Mouse (Mus musculus) ovary, postnatal 14 days (tissue): ENCODE results near the gene Olfr159.
A peak's percentile ranks its signal among the peaks of the same experiment; 100 is the strongest.
"Not testable (repeated sequence)": the region's sequence is repeated elsewhere in the genome, so short reads cannot be mapped to it uniquely, and the experiment has no call there.

ENCODE experiments used
- DNase-seq: peaks from one replicate; pipeline ENCODE4 v3.0.0; 2022; ENCODE audit warnings: low spot score

Olfr159 gene

GRCm38 (mm10) chr4:43770909-43771308 is at the start of gene Olfr159:
Olfr159 (minus strand) TSS chr4:43771009.
- no peak for DNase-seq

- no peak for DNase-seq
These were observed 28.1 kb upstream of the Olfr159 start for GRCm38 (mm10) chr4:43798936-43799335.

DNA sequence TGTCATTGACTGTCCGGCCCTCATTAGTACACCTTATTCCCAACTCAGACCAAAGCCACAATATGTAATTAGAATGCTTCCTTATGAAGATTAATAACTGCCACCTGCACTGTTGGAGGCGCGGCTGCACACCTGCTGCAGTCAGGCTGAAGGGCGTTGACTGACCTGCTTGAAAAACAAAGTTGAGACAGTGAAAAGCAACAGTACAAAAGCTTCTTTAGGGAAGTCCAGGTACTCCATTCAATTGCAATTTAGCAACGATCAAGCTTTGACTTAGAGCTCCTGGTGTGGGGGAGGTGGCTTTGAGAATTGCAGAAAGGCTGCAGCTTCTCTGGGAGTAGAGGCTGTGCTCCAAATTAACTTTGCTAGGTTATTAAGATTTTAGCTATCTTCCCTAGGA is 25.0 kb upstream of the Olfr159 start:
- DNase-seq: not testable (repeated sequence)

- DNase-seq: no peak
These were observed 24.5 kb upstream of the Olfr159 start for GRCm38 (mm10) chr4:43795296-43795695.

DNA sequence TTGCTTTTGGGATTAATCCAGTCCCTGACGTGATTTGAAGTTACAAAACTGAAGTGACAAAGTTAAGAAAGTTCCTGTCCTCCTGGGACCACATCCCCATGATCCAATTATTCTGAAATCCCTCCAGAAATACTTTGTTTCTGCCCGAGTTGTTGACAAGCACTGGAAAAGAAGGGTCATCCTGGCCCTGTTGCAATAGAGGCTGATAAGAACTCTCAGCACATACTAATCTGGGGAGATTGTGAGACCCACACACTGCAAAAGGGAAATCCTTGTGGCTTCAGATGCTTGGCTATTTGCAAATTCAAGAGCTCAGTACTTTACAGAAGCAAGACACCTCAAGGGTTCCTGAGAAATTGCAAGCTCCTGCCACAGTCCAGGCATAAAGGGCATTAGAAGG is 1.5 kb upstream of the Olfr159 start:
- DNase-seq: no peak

DNA sequence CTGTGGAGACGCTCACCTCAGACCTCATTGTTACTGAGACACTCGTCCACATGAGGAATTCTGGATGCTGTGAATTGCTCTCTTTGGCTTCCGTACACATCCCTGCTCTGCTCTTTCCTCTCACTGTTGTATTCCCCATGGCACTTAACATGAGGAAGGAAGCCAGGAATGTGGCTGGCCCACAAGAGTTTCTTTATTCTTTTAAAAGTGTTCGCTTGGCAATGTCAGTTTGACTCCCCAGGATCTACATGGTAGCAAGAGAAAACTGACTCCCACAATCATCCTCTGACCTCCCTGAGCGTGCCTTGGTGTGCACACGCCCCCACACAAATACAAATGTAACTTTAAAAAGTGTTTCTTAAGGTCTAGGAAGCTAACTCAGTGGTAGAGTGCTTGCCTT is 817 bp upstream of the Olfr159 start:
- DNase-seq: no peak

GRCm38 (mm10) chr4:43769374-43769773 is 1.4 kb downstream of the Olfr159 start:
- DNase-seq: no peak

DNA sequence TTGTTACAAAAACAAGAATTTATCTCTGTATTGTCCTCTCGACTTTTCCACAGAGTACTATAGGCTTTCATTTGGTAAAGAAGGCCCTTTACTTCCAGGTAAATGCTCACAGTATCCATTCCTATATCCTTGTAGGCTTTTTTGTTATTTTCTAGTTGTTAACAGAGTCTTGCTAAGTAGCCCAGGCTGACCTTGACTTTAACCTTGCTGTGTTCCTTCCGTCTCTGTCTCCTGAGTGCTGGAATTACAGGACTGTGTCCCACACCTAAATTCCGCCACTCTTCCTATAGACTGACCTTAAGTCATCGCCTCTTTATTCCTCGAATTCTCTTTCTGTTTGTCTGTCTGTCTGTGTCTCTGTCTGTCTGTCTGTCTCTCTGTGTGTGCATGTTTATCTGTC is 2.5 kb downstream of the Olfr159 start:
- no peak for DNase-seq

DNA sequence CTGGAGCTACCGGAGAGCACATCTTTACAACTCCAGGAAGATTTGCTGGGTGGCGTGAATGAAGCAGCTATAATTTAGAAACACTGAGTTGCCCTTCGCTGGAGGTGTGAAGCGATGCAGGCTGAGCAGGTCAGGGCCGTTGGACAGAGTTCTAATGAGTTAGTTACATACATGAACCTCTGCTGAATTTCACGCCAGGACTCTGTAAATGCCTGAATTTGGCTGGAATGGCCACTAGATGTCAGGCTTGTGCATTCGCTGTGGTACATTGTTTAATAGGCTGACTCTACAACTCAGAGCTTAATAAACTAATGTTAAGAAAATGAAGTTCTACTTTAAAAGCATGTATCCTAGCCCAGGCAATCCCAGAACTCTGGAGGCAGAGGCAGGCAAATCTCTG is 7.4 kb downstream of the Olfr159 start:
- DNase-seq: peak; percentile 58

GRCm38 (mm10) chr4:43761336-43761735 is 9.5 kb downstream of the Olfr159 start:
- no peak for DNase-seq

GRCm38 (mm10) chr4:43760460-43760859 is 10.3 kb downstream of the Olfr159 start:
- peak; percentile 41 for DNase-seq

- DNase-seq: no peak
These were observed 11.0 kb downstream of the Olfr159 start for GRCm38 (mm10) chr4:43759571-43760418.

DNA sequence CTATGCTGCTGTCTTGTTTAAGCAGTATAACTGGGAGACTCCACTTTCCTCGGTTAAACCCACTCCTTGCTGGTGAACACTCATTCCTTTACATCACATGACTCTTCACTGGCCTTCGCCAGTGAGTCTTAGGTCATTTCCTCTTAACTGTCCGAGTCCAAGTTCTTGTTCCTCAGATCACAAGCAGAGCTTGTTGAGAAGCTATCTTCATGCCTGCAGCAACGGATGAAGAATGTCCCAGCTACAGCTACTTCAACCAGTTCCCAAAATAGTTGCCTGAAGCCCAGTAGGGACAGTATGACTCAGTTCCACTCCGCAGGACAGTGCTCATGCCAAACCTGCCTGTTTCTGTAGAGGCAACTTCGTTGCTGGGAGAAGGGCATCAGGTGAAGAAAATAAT is 13.6 kb downstream of the Olfr159 start:
- DNase-seq: no peak

DNA sequence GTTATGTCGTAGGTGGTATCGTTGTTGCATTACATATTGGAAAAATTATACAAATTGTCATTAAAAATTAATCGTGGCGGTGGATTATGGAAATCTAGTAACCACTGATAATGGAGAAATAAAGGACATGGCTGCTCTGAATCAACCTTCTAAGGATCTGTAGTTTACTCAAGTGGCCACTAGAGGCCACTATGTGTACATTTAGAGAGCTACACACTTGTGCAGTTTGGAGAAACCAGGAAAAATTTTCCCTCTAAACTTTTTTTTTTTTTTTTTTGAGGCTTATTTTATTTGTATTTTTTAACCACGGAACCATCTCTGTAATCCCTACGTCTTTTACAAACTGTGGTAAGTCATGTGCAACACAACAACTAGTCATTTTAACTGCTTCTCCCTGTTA is 25.6 kb downstream of the Olfr159 start:
- no peak for DNase-seq

DNA sequence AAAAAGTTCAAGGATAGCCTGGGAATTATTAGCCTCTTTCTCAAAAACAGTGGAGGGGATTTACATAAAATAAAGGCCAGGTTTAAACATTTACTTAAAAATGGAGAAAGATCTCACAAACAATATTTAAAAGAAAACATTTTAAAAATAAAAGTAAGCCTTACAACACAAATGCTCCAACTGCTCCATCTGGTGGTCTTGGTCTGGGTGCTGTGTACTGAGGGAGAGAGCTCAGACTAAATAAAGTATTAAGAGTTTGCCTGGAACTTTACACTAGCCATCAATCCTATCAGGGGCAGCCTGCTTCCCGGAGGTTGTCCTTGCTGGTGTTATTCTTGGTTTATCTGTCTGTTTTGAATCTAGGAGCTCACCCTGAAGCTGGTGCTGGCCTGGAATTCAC is 27.7 kb downstream of the Olfr159 start:
- DNase-seq: no peak

DNA sequence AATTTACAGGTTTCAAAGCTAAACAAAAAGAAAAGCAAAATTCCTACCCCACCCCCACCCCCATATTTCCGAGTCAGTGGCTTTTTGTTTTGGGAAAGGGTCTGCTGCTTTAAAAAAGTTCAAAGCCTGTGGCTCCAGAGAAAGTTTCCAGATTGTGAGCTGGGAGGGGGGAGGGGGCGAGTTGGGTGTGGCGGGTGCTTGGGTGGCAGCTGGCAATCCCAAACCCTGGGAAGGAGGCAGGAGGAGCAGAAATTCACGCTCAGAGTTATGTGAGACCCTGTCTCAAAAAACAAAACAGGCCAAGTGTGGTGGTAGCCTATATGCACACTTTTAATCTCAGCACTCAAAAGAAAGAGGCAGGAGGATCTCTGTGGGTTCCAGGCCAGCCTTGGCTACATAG is 28.2 kb downstream of the Olfr159 start:
- DNase-seq: no peak

DNA sequence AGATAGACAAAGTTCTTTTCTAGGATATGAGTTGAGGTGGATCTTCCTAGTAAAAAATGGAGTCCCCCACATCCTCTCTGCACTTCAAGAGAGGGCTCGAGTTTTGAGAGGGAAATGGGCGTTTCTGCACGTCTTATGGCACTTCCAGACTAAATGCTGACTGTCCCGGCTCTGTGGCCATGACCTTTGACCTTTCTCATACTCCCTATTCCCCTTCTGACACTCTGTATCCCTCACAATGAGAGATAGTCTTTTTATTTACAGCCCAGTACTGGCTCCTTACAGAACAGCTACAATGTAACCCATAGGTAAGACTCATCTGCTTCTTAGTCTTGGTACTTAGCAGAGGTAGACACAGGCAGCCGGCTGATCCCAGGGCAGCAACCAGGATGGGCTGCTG is 29.3 kb downstream of the Olfr159 start:
- no peak for DNase-seq

GRCm38 (mm10) chr4:43738989-43739674 is 31.7 kb downstream of the Olfr159 start:
- no peak for DNase-seq

DNA sequence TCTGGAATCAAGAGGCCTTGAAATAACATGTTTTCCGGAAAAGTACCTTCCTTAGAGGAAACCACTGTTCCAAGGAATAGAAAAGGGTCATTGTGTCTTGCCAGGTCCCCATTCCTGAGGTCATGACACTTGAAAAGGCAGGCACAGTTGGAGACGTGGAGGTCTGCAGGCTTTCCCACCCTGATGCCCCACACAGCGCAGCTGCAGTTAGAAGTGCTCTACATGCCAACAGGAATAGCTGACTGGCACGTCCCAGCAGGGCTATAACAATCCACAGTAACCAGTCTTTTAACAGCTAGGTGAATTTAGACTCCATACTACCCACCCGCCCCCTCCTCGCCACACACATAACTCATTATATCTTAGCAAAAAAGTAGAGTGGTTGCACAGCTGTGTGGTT is 33.7 kb downstream of the Olfr159 start:
- DNase-seq: no peak

- DNase-seq: no peak
These were observed 37.6 kb downstream of the Olfr159 start for GRCm38 (mm10) chr4:43733186-43733585.

- DNase-seq: no peak
These were observed 38.6 kb downstream of the Olfr159 start for GRCm38 (mm10) chr4:43732171-43732570.

- no peak for DNase-seq
These were observed 40.0 kb downstream of the Olfr159 start for GRCm38 (mm10) chr4:43730750-43731297.
